Mouse (Mus musculus) thymus, postnatal 10 days (tissue): ENCODE measurements around the gene Tmem181a.
"Not testable (repeated sequence)": the region's sequence is repeated elsewhere in the genome, so short reads cannot be mapped to it uniquely, and the experiment has no call there.

ENCODE experiments used
- DNase-seq, 2 experiments: peaks; one replicate each; pipeline ENCODE4 v3.0.0; 2021; ENCODE audit warnings: low spot score in 2 of 2

Gene Tmem181a

DNA sequence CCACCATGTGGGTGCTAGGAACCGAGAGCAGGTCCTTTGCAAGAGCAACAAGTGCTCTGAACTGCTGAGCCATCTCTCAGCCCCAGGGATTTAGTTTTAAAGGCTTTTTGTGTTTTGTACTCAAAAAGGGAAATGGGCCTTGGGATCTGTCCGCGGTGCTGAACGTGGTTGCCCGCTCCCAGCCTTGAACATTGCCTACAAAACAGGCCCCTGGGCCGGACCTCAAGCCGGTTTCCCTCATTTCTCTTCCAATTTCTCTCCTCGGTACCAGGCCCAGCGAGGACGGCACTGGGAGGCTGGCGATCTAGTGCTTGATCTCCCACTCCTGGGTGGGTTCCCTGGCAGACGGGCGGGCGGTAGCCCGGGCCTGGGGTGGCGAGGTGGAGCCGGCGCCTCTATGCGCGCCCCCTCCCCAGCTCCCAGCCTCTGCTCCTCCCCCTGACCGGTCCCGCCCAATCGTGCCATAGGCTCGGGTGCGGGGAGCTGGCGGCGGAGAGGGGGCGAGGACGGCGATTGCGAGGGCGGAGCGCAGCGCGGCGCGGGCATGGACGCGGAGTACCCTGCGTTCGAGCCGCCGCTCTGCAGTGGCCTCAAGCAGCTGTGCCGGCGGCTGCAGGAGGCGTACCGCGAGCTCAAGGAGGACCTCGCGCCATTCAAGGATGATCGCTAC is at the start of gene Tmem181a:
Gene Tmem181a (plus strand): TSS at position 461 of the 670 bp plus-strand sequence.
- DNase-seq: not testable (repeated sequence)

DNA sequence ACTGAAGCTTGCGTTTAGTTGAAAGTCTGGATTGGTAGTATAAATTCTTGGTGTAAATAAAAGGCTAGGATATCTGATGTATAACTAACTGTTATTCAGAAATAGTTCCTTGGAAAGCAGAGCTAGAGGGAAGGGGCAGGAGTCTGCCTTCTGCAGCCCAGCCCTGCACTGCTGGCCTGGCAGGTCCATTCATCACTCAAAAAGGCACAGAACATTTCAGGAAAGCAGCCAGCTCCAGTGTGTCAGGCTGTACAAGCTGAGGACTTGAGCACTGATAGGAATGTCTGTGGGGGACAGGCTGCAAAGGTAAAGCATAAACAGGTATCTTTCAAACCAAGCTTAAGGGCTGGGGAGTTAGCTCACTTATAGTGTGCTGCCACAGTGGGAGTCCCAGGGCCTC is 44.9 kb upstream of the Tmem181a start:
- no peak for DNase-seq

DNA sequence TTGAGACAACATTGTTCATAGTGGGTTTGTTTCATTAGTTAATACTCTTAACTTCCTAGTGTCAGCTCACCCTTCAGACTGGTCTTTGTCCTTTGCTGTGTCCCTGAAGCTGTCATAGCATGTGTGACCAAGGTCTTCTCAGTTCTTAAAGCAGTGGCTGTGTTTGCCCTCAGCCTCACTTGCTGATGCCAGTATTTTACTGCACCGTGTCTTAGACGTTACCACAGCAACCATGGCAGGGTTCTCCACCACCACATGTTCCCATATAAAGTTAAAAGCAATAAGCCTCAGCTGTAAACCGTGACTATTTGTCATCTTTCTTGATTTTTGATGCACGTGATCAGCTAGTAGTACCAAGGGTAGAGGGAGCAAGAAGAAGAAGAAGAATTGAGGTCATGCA is 41.0 kb upstream of the Tmem181a start:
- DNase-seq: no peak

DNA sequence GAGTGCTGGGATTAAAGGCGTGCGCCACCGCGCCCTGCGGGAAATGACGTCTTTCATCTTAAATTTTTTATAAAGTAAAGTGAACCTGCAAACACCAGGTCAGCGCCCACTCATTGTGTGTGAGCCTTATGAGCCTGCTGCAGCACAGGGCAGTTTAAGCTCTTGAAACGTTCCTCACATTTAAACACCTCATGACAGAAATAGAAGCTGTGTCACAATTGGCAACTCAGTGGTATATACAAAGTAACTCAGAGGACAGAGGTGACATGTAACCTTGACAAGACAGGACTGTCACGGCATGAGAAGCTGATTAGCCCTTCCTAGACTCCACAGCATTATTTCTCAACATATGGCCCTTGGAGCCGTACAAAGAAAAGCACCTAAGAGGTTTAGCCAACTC is 40.1 kb upstream of the Tmem181a start:
- DNase-seq: no peak

DNA sequence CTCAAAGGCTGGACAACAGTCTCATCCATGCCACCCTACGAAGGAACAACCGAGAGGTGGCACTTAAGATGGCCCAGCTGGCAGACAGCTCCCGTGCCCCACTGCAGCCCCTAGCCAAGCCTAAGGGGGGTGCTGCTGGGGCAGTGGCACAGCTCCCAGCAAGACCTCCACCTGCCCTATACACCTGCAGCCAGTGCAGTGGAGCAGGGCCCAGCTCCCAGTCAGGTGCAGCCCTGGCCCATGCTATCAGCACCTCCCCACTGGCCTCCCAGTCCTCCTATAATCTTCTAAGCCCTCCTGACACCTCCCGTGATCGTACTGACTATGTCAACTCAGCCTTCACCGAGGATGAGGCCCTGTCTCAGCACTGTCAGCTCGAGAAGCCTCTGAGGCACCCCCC is 24.0 kb upstream of the Tmem181a start:
- not testable (repeated sequence) for DNase-seq

DNA sequence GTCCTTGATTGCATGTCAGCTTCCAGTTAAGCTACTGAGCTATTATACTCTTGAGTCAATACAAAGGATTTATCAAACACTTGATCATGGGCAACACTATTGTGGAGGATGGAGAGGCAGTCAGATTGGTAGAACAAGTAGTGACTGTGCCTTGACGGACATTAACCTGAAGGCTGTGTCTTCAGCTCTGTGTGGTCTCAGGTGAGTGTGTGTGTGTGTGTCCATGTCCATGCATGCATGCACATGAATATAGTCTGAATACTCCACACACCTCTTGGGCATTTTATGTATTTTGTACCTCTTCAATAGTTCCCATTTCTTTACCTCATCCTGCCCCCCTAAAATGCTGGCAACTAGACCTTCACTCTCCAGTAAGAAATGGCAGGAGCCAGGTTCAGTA is 5.4 kb upstream of the Tmem181a start:
- DNase-seq: not testable (repeated sequence)

DNA sequence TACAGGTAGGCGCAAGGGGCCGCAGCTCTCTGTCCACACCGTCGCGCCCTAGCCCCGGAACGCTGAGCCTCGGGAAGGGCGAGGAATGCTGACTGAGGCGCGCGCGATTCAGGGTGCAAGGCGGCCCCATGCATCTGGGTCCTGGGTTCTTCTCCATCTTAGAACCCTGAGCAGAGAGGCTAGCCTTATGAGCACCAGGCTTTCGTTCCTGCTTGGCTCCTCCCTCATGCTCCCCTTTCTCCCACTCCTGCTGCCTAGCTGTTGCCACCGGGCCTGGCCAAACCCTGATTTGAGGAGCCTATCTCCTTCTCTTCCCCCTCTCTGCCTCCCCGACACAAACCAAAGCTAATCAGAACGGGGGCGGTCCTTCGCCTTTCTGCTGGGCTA is 403 bp downstream of the Tmem181a start:
- DNase-seq: not testable (repeated sequence)

DNA sequence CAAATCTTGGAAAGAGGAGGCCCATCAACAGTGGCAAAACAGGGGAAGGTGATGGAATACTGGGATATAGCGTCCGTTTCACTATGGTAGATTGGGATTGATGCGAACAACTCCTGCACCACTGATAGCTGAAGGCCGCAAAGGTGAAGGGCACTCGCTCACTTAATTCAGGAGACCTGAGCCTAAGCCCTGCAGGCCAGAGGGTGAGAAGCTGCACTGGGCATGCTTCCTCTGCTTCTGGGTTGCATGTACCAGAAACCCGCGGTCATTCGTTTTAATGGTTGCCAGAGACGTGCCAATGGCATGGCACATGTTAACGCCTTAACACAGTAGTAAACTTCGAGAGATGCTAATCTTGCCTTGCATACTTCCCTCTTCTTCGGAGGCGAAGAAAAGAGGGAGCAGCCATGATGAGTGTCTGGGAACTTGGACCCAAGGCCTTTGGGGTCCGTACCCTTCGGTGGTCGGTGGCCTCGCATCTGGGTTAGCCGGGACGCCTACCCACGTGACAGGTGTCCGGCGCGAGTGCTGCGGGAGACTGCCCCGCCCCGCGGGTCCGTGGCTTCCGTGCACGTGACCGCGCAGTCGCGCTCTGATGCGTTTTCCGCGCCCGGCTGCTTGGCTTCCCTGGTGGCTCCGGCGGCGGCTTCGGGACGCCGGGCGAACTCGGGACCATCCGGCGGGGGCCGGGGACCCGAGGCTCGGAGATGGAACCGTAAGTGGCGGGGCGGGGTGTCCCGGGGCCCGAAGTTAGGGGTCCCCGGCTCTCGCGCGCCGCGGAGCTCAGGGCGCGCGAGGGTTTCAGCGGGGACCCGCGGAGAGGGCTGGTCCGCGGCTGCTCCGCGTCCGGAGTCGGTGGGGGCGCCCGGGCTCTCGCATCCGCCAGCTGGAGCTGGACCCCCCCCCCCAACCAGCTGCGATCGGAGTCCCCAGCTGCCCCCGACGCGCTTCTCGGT is 13.5 kb downstream of the Tmem181a start:
- DNase-seq: not testable (repeated sequence)

DNA sequence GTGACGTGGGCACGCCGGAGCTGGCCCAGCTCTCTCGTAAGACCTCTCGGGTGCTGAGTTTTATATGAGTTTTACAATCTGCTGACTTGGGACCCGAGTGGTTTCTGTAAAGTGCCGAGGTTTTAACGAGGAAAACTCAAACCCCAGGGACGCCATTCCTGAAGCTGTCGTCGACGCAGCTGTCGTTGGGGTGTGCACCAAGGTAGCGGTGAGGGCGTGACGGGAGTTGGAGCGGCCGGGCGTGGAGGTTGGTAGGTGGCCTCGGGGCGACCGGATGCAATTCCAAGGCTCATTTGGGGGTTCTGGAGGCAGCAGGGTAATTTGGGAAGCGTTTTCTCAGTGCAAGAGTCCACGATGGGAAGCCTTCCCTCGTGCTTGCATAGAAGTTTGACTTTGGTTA is 14.2 kb downstream of the Tmem181a start:
- not testable (repeated sequence) for DNase-seq

DNA sequence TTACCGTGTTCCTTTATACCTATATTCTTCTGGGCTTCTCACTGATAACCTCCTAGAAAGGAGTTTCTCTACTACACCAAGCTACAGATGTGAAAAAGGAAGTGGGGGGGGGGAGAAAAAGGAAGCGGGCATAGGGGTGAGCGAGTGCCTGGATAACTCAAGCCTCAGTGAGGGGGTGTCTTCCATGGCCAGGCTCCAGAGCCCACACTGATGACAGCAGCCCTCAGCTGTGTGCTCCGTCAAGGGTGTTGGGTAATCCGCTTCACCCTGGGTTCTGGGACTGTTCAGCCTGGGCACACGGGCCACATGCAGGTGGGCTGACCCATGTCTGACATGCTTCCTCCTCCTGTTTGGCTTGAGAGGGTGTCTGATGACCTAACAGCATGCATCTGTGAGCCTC is 15.3 kb downstream of the Tmem181a start:
- DNase-seq: not testable (repeated sequence)

DNA sequence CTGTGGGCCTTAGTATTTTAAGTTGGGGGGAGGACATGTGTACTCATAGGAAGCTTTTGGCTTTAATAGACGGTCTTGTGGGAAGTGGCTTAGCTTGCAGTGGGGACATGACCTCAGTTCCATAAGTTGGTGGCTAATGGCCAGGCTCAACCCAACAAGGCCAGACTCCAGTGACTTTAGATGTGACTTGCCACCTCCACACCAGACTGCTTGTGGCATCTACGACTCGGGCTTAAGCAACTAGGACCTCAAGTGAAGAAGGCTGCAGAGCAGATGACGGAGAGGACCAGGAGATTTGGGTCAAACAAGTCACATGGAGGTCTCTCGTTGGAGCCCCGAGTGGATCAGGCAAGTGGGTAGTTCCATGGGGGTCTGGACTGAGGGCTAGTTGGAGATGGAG is 18.0 kb downstream of the Tmem181a start:
- not testable (repeated sequence) for DNase-seq

DNA sequence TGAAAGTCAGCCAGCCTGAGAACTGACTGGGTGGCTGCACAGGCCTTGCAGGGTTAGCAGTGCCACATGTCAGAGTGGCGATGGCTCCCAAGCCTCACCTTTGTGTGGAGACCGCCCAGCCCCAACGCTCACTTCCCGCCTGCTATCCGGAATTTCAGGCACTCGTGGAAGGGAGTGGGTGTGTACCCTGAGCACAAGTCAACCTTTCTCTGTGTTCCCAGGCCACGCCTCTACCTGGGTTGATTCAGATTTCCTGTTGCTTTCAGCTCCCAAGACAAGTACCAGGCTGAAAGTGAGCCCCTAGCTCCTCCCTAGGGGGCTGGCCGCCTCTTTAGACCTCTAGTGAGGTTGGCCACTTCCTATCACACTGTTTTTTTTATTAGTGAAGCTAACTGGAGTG is 22.5 kb downstream of the Tmem181a start:
- not testable (repeated sequence) for DNase-seq

DNA sequence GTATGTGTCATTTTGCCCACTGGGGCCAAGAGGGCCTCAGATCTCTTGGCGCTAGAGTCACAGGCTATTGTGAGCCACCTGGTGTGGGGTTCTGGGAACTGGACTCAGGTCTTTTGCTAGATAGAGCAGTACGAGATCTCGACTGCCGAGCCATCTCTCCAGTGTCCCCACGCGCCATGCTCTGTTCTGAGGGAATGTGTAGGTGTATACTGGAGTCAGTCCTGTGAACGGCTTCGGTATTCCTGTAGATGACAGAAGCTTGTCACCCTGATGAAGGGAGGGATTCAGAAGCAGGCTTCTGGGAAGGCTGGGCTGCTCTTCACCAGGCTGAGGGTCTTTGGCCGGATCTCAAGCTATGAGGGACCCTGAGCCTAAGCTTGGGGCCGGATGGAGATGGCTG is 23.1 kb downstream of the Tmem181a start:
- not testable (repeated sequence) for DNase-seq

DNA sequence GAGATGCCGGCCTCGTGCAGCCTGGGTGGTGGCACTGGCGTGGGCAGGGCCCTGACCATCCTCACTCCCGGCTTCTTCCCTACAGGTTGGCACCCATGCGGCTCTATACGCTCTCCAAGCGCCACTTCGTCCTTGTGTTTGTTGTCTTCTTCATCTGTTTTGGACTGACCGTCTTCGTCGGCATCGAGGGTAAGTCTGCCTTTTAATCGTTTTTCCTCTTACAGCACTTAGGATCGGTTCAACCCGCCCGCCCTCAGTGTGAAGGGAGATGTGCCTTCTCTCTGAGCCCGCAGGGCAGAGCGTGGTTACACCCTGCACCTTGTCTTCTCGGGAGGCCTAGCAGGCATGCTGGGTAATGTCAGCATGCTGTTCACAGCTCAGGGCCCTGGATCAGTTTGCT is 23.9 kb downstream of the Tmem181a start:
- not testable (repeated sequence) for DNase-seq

DNA sequence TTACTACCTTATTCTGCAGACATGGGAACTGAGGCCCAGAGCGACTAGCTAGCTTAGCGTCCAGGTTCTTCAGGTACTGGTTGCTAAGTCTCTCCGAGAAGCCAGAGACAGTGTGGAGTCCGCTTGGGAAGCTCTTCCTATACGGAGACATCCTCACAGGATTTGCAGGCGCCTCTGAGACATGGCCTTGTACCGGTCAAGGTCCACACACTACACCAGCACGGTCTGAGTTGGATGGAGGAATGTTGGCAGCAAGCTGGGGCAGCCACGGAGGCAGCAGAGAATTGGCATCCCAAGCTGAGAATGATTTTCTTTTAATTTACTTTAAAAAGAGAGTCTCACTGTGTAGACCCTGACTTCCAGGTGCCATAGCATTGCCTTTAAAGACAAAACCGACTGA is 26.5 kb downstream of the Tmem181a start:
- DNase-seq: not testable (repeated sequence)

DNA sequence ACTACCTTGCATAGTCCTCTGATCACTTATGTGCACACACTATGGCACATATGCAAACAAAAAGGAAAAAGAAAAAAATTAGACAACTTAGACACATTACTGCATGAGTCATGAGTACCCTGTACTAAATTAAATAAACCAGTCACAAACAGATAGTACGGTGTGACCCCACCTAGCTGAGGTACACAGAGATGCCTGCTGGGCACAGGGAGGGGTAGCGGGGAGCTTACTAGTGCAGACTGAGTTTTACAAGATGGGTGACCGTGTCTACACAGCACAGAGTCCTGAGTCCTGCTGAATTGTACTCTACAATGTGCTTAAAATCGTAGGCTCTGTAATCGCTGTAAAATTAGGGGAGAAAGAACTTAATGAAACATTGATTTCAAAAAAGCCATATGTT is 29.5 kb downstream of the Tmem181a start:
- DNase-seq: not testable (repeated sequence)

DNA sequence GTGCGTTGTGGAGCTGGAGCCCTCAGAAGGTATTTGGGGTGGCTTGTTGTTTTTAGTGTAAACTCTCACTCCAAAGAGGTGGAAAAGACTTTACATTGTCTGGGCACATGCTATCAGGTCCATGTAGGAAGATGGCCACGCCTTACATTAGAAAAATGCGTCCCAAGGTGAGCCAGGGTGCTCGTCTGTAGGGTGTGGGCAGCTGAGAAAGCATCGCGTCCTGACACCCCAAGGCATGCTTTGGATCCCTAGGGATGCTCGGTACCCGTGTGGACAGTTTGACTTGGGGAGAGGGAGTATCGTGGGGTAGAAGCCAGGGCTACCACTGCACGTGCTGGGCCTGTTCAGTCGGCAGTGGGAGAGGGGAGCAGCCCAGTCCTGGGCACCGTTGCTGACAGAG is 32.4 kb downstream of the Tmem181a start:
- not testable (repeated sequence) for DNase-seq

DNA sequence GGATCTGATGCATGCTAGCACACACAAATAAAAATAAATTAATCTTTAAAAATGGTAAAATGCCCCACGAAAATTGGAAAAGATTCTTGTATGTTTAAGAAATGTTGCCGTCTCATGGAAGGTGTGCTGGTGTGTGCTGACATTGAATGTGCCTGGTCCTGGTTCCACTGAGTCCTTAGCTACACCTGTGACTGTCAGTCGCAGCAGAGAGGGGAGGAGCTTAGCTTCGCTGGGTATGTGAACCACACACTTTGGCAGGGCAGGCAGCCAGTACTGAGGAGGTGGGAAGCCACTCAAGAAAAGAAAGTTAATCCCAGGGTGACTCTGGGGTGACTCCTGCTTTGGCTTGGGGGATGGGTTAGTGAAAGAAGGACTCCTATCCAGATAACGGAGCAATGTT is 37.2 kb downstream of the Tmem181a start:
- DNase-seq: not testable (repeated sequence)

DNA sequence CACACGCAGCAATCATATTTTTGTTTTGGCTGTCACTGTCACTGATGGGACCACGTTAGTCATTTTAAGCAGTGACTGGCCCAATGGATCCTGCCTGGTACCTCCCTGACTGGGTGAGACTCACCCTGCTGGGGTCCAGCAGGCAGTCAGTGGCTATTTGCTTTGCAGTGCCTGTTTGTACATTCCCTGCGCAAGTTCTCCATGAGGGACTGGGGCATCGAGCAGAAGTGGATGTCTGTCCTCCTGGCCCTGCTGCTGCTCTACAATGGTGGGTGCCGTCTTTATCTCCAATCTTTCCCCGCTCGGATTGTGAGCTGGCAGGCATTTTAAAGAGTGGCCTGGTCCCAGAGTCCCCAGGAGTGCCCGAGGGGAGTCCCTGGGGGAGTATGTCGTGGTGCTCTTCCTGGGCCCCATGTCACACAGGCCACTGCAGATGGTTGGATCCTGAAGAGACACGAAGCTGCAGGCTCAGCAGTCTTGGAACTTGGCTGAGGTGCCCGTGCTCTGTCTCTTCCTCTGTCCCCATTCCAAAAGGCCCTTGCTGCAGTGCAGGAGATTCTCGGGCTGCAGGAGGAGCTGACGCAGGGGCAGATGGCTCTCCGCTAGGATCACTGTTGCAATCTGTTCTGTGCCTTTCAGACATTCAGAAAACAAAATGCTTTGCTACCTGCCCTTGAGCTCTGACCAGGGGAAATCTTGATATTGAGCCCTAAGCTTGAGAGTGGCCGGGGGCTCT is 40.6 kb downstream of the Tmem181a start:
- not testable (repeated sequence) for DNase-seq

DNA sequence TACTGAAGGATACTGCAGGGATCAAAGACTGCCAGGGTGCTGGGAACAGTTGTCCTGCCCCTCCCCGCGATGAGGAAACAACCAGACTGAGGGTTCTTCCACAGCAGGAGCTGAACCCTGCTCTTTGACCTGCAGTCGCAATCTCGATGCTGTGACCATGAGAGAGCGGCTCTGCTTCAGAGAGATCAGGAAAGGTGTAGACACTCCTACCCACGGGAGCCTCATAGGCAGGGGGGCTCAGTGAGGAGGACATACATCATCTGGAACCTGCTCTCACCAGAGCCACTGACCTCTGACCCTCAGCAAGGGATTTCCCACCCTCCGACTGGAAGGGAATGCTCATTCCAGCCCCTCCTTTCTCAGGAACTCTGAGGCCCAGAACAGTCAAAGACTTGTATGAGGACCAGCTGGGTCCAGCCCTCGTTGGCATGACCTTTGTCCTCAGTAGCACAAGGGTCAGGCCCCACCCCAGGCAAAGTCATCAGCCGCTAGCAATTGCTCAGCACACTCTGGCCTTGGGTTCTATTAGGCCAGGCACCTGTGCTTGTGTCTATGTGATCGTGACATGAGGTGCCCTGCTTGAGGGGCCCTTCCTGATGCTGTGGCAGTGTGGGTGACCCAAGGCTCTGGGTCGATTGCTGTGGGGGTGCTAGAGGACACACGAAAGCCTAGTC is 43.7 kb downstream of the Tmem181a start:
- not testable (repeated sequence) for DNase-seq

DNA sequence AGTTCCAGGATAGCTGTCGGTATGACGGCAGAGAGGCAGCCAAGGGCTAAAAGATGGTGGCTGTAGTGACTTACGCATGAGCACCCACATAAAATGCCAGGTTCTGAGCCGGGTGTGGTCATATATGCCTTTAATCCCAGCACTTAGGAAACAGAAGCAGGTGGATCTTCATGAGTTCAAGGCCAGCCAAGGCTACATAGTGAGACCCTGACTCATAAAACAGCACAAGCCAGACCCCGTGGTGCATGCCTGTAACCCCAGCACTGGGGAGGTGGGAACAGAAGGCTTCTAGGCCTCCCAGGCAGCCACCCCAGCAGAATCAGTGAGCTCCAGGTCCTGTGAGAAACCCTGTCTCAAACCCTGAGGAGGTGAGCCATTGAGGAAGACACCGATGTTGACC is 48.2 kb downstream of the Tmem181a start:
- not testable (repeated sequence) for DNase-seq
